Comparison of ENCODE assay signal across 8 mouse cellular contexts in the genomic region with DNA sequence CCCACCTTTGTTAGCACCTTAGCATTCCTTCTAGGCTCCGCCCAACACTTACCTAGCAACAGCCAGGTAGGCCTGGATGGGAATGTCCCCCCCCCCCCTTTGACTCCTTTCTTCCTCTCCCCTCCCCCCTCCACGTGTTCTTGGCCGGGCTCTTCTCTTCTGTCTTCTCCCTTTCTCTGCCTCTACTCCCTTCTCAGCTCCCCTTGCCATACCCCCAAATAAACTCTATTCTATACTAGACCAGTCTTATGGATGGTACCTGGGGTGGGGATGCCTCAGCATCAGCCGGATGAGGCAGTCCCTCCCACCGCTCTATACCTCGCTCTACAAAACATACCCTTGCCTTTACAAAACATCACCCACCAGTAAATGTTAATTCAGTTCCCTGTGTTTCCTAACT. TPM values are rescaled to one million over a fixed set of nuclear protein-coding genes. Genes with fewer than 3 reads are reported as not detected.
DNase-seq lines count a peak whose midpoint lies in the region; ATAC-seq and TF ChIP-seq lines count a peak whose summit lies in the region.

No protein-coding gene starts in this region.

- 7% methylated on average over 6 of the region's 6 CpGs for WGBS in forebrain, postnatal 0 days

- H3K27me3 ChIP-seq in forebrain, postnatal 0 days (ENCODE audit: insufficient read depth, low read length), result no peaks in the 10 kb centered on the region

- no peak for ATAC-seq in forebrain, postnatal 0 days

- H3K4me2 ChIP-seq in forebrain, postnatal 0 days (ENCODE audit: low read depth), result peak overlapping the region; percentile 78

- TF ChIP-seq CTCF in forebrain, postnatal 0 days (IDR thresholded peaks at IDR 0.05; ENCODE audit: low read depth), result no peak

- no peaks in the 10 kb centered on the region for H3K9me3 ChIP-seq in forebrain, postnatal 0 days (ENCODE audit: low read length)

- peaks cover 10% of the 10 kb centered on the region; the same call in 1 of the 2 replicates for H3K4me1 ChIP-seq in forebrain, postnatal 0 days (ENCODE audit: insufficient read depth)

- H3K4me3 ChIP-seq in forebrain, postnatal 0 days (ENCODE audit: low read depth, low read length), result peak overlapping the region; percentile 96

- H3K27ac ChIP-seq in forebrain, postnatal 0 days (ENCODE audit: low read depth, low read length), result no peak overlapping the region

- H3K36me3 ChIP-seq in forebrain, postnatal 0 days (ENCODE audit: insufficient read depth), result no peaks in the 10 kb centered on the region

- peak; percentile 82 for DNase-seq in heart, adult 11 months
- no peak for DNase-seq in heart, adult 8-10 months (ENCODE audit: low spot score)
- peak; percentile 44 for DNase-seq in ES-CJ7 (ENCODE audit: low read depth, low spot score)
- no peak for DNase-seq in forebrain, postnatal 0 days
- DNase-seq in lung, postnatal 10 days, result peak; percentile 9
- no peak for DNase-seq in right cerebral cortex, postnatal 10 days (ENCODE audit: low spot score in 2 of 2)
- DNase-seq in urinary bladder, postnatal 14 days (ENCODE audit: low spot score), result no peak
- DNase-seq in thymus, postnatal 10 days (ENCODE audit: low spot score in 2 of 2), result no peak

- H3K9ac ChIP-seq in forebrain, postnatal 0 days, result peak overlapping the region; percentile 96; the same call in 1 of the 2 replicates

RNA-seq across cellular contexts. Expression of a gene that starts 1.0 kb away (rescaled TPM):
- 10 to 100 TPM; 16.0 to 23.0 (median 19.9) TPM for total RNA-seq in heart, adult 8-10 months (2022)
- total RNA-seq in forebrain, postnatal 0 days (2014; rRNA removed), result 43.2 and 51.1 TPM in 2 replicates
- polyA plus RNA-seq in forebrain, postnatal 0 days (2015; fragmentation: Nextera tagmentation; extraction: Ambion mirVana), result 38.1 and 43.9 TPM in 2 replicates

RNA-seq across cellular contexts. Expression of a gene that starts 38.1 kb away (rescaled TPM):
- total RNA-seq in heart, adult 8-10 months (2022), result 10 to 100 TPM; 16.2 to 21.6 (median 19.5) TPM
- 29.4 and 40.5 TPM in 2 replicates for total RNA-seq in forebrain, postnatal 0 days (2014; rRNA removed)
- 12.4 and 18.7 TPM in 2 replicates for polyA plus RNA-seq in forebrain, postnatal 0 days (2015; fragmentation: Nextera tagmentation; extraction: Ambion mirVana)

Comparison
In these comparisons a context has a peak if more than half of its experiments do, and no peak if none do; other contexts are left out.
1. DNase-seq: peak in heart, adult 11 months (single experiment), ES-CJ7 (single experiment) and lung, postnatal 10 days (single experiment); none in heart, adult 8-10 months (single experiment), forebrain, postnatal 0 days (single experiment), right cerebral cortex, postnatal 10 days (0 of 2), urinary bladder, postnatal 14 days (single experiment) and thymus, postnatal 10 days (0 of 2).